ENCODE assay signal across 20 mouse cellular contexts in genomic region chr17:79503037-79503436, GRCm38 (mm10).
DNase-seq lines count a peak whose midpoint lies in the region; ATAC-seq and TF ChIP-seq lines count a peak whose summit lies in the region.
"Had no signal": no experiment of that assay in that cellular context is flagged by ENCODE, and none has a peak within 500 bp of the region (broad histone marks: within the 10 kb centered on the region; RNA-seq: fewer than 3 reads in every experiment).

No protein-coding gene starts in this region.

- no peak overlapping the region for H3K4me3 ChIP-seq in lung, postnatal 0 days (ENCODE audit: low read depth, low read length)
- no peak overlapping the region for H3K4me3 ChIP-seq in liver, embryonic 11.5 days (ENCODE audit: low read depth, low read length)
- H3K4me3 ChIP-seq in intestine, postnatal 0 days (ENCODE audit: low read depth, low read length) = no peak overlapping the region
- H3K4me3 ChIP-seq: embryonic facial prominence, embryonic 10.5 days; embryonic facial prominence, embryonic 12.5 days; forebrain, embryonic 13.5 days; forebrain, embryonic 15.5 days had no signal

- peak; percentile 60 for DNase-seq in lung, postnatal 0 days (ENCODE audit: low spot score)
- DNase-seq in lung, postnatal 4 days = no peak
- DNase-seq in adipocyte (ENCODE audit: low spot score) = peak; percentile 45
- DNase-seq in liver, embryonic 11.5 days (ENCODE audit: low spot score) = no peak
- no peak for DNase-seq in urinary bladder, adult 2 months (ENCODE audit: low spot score)
- DNase-seq: adrenal gland, adult 8-10 months; adrenal gland, postnatal 14 days; adrenal gland, postnatal 36 days; cerebellum, adult 11-12 months; cerebellum, adult 2 months; cerebellum, adult 9-10 months; cerebellum, postnatal 10 days; cerebellum, postnatal 25 days had no signal

- H3K4me2 ChIP-seq in lung, postnatal 0 days (replicated peaks; ENCODE audit: low read depth, low read length) = no peak overlapping the region
- no peak overlapping the region for H3K4me2 ChIP-seq in liver, embryonic 11.5 days
- H3K4me2 ChIP-seq in intestine, postnatal 0 days (replicated peaks; ENCODE audit: low read depth) = no peak overlapping the region
- H3K4me2 ChIP-seq: embryonic facial prominence, embryonic 12.5 days; forebrain, embryonic 13.5 days; forebrain, embryonic 15.5 days had no signal

- no peak for TF ChIP-seq EP300 in lung, postnatal 0 days (IDR thresholded peaks at IDR 0.05)

- ATAC-seq in lung, postnatal 0 days = no peak
- ATAC-seq in granulocyte monocyte progenitor cell, adult 5-6 weeks (replicated peaks; ENCODE audit: poor library complexity, severe bottlenecking) = peak; percentile 63
- 0 out of 2 replicates have a peak, but pooled peaks have one; percentile 29 for ATAC-seq in megakaryocyte progenitor cell, adult 5-6 weeks (replicated peaks; ENCODE audit: poor library complexity)
- no peak for ATAC-seq in liver, embryonic 11.5 days (replicated peaks; ENCODE audit: low FRiP score)
- ATAC-seq in intestine, postnatal 0 days = no peak
- ATAC-seq: forebrain, embryonic 13.5 days; forebrain, embryonic 15.5 days had no signal

- no peak overlapping the region for H3K27ac ChIP-seq in lung, postnatal 0 days (ENCODE audit: low read length)
- no peak overlapping the region for H3K27ac ChIP-seq in liver, embryonic 11.5 days (ENCODE audit: low read depth, low read length)
- no peak overlapping the region for H3K27ac ChIP-seq in intestine, postnatal 0 days (ENCODE audit: low read depth, low read length)
- H3K27ac ChIP-seq: embryonic facial prominence, embryonic 10.5 days; embryonic facial prominence, embryonic 12.5 days; forebrain, embryonic 13.5 days; forebrain, embryonic 15.5 days had no signal

- no peaks in the 10 kb centered on the region for H3K27me3 ChIP-seq in lung, postnatal 0 days (replicated peaks; ENCODE audit: insufficient read depth, low read length)
- no peaks in the 10 kb centered on the region for H3K27me3 ChIP-seq in liver, embryonic 11.5 days (replicated peaks; ENCODE audit: control insufficient read depth, insufficient read depth, low read length)
- H3K27me3 ChIP-seq in intestine, postnatal 0 days (replicated peaks; ENCODE audit: control insufficient read depth, insufficient read depth, low read length) = no peaks in the 10 kb centered on the region
- H3K27me3 ChIP-seq: embryonic facial prominence, embryonic 12.5 days; forebrain, embryonic 13.5 days; forebrain, embryonic 15.5 days had no signal

- H3K36me3 ChIP-seq in lung, postnatal 0 days (ENCODE audit: insufficient read depth, low read length) = no peaks in the 10 kb centered on the region
- H3K36me3 ChIP-seq in liver, embryonic 11.5 days (ENCODE audit: control insufficient read depth, insufficient read depth, low read length) = no peaks in the 10 kb centered on the region
- no peaks in the 10 kb centered on the region for H3K36me3 ChIP-seq in intestine, postnatal 0 days (ENCODE audit: control insufficient read depth, insufficient read depth)
- H3K36me3 ChIP-seq: embryonic facial prominence, embryonic 10.5 days; embryonic facial prominence, embryonic 12.5 days; forebrain, embryonic 15.5 days had no signal

- WGBS in lung, postnatal 0 days = 81% methylated on average over 2 of the region's 2 CpGs
- WGBS in liver, embryonic 11.5 days = 84% methylated on average over 2 of the region's 2 CpGs
- 85% methylated on average over 2 of the region's 2 CpGs for WGBS in intestine, postnatal 0 days

- no peak for TF ChIP-seq CTCF in lung, postnatal 0 days (IDR thresholded peaks at IDR 0.05)
- no peak for TF ChIP-seq CTCF in intestine, postnatal 0 days (IDR thresholded peaks at IDR 0.05; ENCODE audit: low read depth)

- no peaks in the 10 kb centered on the region for H3K9me3 ChIP-seq in lung, postnatal 0 days (ENCODE audit: low read length)
- no peaks in the 10 kb centered on the region for H3K9me3 ChIP-seq in liver, embryonic 11.5 days (ENCODE audit: control insufficient read depth, low read length)
- no peaks in the 10 kb centered on the region for H3K9me3 ChIP-seq in intestine, postnatal 0 days (ENCODE audit: control insufficient read depth)
- H3K9me3 ChIP-seq: embryonic facial prominence, embryonic 10.5 days; embryonic facial prominence, embryonic 12.5 days; forebrain, embryonic 13.5 days; forebrain, embryonic 15.5 days had no signal

- H3K4me1 ChIP-seq in lung, postnatal 0 days (ENCODE audit: insufficient read depth, low read depth, low read length) = no peaks in the 10 kb centered on the region
- no peaks in the 10 kb centered on the region for H3K4me1 ChIP-seq in liver, embryonic 11.5 days (replicated peaks; ENCODE audit: control insufficient read depth, insufficient read depth, low read length)
- H3K4me1 ChIP-seq in intestine, postnatal 0 days (replicated peaks; ENCODE audit: control insufficient read depth, insufficient read depth, low read length) = no peaks in the 10 kb centered on the region
- H3K4me1 ChIP-seq: embryonic facial prominence, embryonic 12.5 days; forebrain, embryonic 13.5 days; forebrain, embryonic 15.5 days had no signal

- H3K9ac ChIP-seq in lung, postnatal 0 days (replicated peaks; ENCODE audit: low read depth) = no peak overlapping the region
- H3K9ac ChIP-seq in liver, embryonic 11.5 days (ENCODE audit: low read depth, low read length) = no peak overlapping the region
- H3K9ac ChIP-seq in intestine, postnatal 0 days (ENCODE audit: low read depth, low read length) = no peak overlapping the region
- H3K9ac ChIP-seq: embryonic facial prominence, embryonic 12.5 days; forebrain, embryonic 13.5 days; forebrain, embryonic 15.5 days had no signal

Comparison
In these comparisons a context has a peak if more than half of its experiments do, and no peak if none do; other contexts are left out.
1. DNase-seq: peak in lung, postnatal 0 days (single experiment) and adipocyte (single experiment); none in lung, postnatal 4 days (0 of 2), liver, embryonic 11.5 days (single experiment) and urinary bladder, adult 2 months (single experiment).
2. ATAC-seq: peak in granulocyte monocyte progenitor cell, adult 5-6 weeks (single experiment) and megakaryocyte progenitor cell, adult 5-6 weeks (single experiment); none in lung, postnatal 0 days (single experiment), liver, embryonic 11.5 days (single experiment) and intestine, postnatal 0 days (single experiment).